Mouse (Mus musculus): Measurements from ENCODE around the gene Brsk2. TPM values are rescaled to one million over a fixed set of nuclear protein-coding genes. Genes with fewer than 3 reads are reported as not detected.

Brsk2 gene
- polyA plus RNA-seq, 1 experiment from 2014 or later = not detected

DNA sequence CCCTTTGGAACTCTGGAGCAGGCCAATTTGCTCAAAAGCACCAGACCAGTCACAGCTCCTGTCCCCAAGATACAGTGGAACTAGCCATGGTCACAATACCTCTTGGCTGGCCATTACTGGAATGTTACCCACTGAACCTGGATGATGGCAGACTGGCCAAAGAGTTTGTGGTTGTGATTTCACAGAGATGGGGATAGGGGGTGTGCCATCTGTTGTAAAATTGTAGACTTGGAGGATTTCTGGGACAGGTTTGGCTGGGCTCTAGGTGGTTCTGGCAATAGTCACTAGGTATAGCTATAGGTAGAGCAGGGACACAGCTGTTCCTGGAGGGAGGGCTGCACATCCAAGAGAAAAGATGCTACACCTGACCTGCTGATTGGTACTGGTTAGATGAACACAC, 2.0 kb upstream of the Brsk2 start:
- H3K27ac ChIP-seq = no peak overlapping the region
- H3K4me3 ChIP-seq (ENCODE audit: inconsistent target) = no peak overlapping the region
- H3K79me2 ChIP-seq (ENCODE audit: inconsistent target) = no peaks in the 10 kb centered on the region
- no peaks in the 10 kb centered on the region for H3K36me3 ChIP-seq (ENCODE audit: inconsistent target)

DNA sequence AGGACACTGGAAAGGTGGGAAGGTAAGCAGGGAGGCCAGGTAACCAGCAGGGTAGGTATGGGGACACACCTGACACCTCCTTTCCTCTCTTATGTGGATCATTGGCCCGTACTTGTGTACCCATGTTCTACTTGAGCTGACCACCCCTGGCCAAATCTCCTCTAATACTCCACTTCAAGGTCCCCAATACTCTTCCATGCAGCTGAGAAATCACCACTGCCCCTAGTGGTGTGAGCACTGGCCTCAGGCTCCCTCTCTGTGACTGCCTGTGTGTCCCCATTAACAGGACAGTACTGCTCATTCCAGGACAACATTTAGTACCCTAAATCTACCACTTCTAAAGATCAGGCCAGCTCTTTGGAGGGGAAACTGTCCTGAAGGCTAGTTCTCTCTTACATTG, 1.5 kb upstream of the Brsk2 start:
- H3K79me2 ChIP-seq (ENCODE audit: inconsistent target) = no peaks in the 10 kb centered on the region
- no peak overlapping the region for H3K4me3 ChIP-seq (ENCODE audit: inconsistent target)
- no peaks in the 10 kb centered on the region for H3K36me3 ChIP-seq (ENCODE audit: inconsistent target)
- 80% methylated on average over 1 of the region's 1 CpGs for WGBS (ENCODE audit: missing documents)
- no peak overlapping the region for H3K27ac ChIP-seq

DNA sequence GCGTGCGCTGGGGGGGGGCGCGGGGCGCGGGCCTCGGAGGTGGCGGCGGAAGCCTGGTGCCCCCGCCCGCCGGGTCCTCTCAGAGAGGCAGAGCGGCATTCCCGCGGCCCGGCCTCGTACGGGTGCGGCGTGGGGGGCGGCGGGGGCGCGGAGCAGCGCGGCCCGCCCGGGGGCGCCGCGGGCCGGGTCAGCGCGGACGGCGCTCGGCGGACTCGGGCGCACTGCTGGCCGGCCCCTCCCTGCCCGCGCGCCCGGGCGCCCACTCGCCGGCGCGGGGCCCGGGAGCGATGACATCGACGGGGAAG, 200 bp downstream of the Brsk2 start:
- H3K4me3 ChIP-seq (ENCODE audit: inconsistent target) = no peak overlapping the region

DNA sequence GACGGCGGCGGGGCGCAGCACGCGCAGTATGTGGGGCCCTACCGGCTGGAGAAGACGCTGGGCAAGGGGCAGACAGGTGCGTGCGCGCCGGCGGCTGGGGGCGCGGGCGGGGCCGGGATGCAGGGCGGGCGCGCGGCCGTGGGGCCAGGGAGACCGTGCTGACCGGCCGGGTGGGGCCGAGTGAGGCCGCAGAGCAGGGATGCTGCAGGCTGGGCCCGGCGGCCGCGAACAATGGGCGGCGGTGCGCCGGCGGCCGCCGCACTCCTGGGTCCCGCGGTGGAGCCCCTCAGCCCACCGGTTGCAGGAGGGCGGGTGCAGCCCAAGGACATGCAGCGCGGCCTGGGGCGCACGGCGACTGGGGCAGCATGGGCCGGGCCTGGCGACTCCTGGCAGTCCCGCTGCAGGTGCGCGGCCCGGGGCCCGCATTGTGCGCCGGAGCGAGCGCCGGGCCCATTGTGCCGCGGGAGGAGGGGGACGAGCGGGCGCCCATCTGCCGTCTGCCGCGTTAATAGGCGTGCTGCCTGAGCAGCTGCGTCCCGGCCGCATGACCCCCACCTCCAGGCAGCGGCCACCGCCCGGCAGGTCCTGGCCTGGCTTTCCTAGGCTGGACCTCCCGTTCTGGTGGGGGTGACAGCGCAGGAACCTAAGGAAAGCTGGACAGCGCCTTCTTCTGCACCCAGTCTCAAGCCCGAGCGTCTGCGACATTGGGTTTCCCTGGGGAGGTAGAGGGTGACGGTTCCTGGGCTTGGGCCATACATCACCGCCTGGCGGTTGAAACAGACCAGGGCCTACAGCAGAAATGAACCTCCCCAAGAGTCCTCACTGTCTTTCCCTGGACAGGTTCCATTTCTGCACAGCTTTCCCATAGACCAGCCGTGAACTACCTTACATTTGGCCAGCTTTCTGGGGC, 808 bp downstream of the Brsk2 start:
- Histone ChIP-seq H3K79me2 (ENCODE audit: inconsistent target) (no peaks in the 10 kb centered on the region), H3K4me3 (ENCODE audit: inconsistent target) (no peak overlapping the region), H3K36me3 (ENCODE audit: inconsistent target) (no peaks in the 10 kb centered on the region), H3K27ac (no peak overlapping the region)
- 3% methylated on average over 73 of the region's 84 CpGs for WGBS (ENCODE audit: missing documents)

More for the DNA sequence above, 200 bp downstream of the Brsk2 start:
- H3K79me2 ChIP-seq (ENCODE audit: inconsistent target) = no peaks in the 10 kb centered on the region
- 2% methylated on average over 44 of the region's 54 CpGs for WGBS (ENCODE audit: missing documents)
- H3K36me3 ChIP-seq (ENCODE audit: inconsistent target) = no peaks in the 10 kb centered on the region
- H3K27ac ChIP-seq = no peak overlapping the region

DNA sequence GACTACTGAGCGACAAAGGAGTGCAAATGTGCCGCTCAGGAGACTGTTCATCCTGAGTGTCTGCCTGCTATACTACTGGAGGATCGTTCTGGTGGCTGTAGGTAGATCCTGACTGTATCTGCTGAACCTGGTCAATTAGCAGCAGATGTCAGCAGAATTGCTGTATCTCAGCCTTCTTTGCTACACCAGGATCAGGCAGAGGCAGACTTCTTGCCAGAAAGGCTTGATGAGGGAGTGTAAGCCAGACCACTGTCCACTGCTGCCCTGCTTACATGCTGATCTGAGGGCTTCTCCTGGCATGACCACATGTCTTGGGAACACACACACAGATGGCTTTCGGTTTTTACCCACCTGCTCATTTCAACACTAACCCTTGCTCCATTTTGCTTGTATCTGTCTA, 2.3 kb downstream of the Brsk2 start:
- no peak overlapping the region for H3K4me3 ChIP-seq (ENCODE audit: inconsistent target)
- H3K36me3 ChIP-seq (ENCODE audit: inconsistent target) = no peaks in the 10 kb centered on the region
- no peak overlapping the region for H3K27ac ChIP-seq
- 89% methylated on average over 4 of the region's 4 CpGs for WGBS (ENCODE audit: missing documents)
- H3K79me2 ChIP-seq (ENCODE audit: inconsistent target) = no peaks in the 10 kb centered on the region

DNA sequence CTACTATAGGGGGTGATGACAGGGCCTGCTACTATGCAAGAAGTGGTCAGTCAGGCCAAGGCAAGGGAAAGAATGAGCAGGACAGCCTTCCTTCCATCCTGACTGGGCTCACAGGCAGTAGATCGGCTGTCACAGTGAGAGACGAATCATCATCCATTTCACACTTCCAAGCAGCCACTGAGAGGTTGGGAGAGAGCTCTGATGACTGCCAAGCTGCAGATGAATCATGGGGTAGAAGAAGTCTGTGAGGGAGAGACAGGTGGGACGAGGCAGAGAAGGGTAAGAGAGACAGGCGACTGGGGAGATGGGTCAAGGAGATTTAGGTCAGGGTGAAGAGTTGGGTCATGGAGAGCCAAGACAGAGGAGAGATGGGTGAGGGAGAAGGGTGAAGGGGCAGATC, 3.4 kb downstream of the Brsk2 start:
- no peak overlapping the region for H3K4me3 ChIP-seq (ENCODE audit: inconsistent target)
- 83% methylated on average over 4 of the region's 4 CpGs for WGBS (ENCODE audit: missing documents)
- no peaks in the 10 kb centered on the region for H3K79me2 ChIP-seq (ENCODE audit: inconsistent target)
- H3K36me3 ChIP-seq (ENCODE audit: inconsistent target) = no peaks in the 10 kb centered on the region
- H3K27ac ChIP-seq = no peak overlapping the region

DNA sequence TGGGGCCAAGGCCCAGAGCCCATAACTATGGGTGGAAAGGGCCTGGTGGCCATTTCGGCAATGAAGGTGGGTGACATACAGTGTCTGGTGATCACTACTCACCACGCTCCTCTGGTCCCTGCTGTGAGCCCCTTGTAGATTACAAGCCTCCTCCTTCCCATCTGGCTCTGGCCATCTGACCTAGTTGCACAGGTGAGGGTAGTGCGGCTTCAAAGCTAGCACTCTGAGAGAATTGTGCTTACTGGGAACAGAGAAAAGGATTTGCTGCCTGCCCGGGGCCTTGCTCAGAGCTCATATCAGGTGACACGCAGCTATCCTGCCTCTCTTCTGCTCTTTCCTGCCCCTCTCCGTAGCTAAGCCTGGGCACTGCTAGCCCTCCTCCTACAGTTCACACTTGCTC, 4.1 kb downstream of the Brsk2 start:
- WGBS (ENCODE audit: missing documents) = 71% methylated on average over 5 of the region's 6 CpGs
- Histone ChIP-seq H3K36me3 (ENCODE audit: inconsistent target) (no peaks in the 10 kb centered on the region), H3K79me2 (ENCODE audit: inconsistent target) (no peaks in the 10 kb centered on the region), H3K27ac (no peak overlapping the region), H3K4me3 (ENCODE audit: inconsistent target) (no peak overlapping the region)

DNA sequence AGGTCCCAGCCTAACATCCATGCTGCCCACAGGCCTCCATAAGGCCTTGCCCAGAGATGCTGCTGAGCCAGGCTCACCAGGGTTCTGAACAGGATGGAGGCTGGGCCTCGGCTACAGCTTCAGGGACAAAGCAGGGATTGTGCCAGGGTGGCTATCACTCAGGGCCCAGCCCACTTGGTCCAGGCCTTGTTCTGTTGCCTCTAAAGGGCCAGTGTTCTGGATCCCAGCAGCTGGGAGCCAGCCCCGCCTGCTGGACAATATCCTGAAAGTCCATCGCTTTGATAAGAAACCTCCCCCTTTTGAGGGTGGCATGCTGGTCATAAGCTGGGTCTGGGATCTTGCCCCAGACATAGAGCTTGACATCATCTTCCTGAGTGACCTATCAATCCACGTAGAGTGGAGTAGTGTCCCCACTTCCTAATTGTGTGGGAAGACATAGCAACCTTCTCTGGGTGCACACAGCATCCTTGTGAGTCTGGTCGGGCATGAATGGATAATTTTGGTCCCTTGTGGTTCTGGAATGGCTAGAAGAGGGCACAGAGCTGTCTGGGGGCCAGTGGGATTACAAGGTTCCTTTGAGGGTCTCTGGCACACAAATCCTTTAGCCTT, 6.1 kb downstream of the Brsk2 start:
- 81% methylated on average over 5 of the region's 5 CpGs for WGBS (ENCODE audit: missing documents)
- H3K79me2 ChIP-seq (ENCODE audit: inconsistent target) = no peaks in the 10 kb centered on the region
- H3K27ac ChIP-seq = no peak overlapping the region
- no peaks in the 10 kb centered on the region for H3K36me3 ChIP-seq (ENCODE audit: inconsistent target)
- H3K4me3 ChIP-seq (ENCODE audit: inconsistent target) = no peak overlapping the region

DNA sequence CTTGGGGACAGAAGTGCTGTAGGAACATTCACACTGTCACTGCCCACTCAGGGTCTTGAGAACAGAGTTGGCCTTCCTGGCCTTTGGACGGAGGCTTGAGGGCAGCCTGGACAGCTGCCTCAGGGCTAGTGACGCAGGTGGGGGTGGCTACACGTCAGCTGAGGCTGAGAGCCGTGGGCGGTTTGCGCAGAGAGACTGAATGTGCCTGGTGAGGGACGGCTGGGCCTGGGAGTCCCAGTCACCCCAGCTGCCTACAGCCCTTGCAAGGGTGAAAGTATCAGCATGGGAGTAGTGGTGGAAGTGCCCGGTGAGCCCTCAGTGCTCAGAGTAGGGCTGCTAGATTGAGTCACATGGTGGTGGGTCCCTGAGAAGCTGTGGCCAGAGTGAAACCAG, 6.6 kb downstream of the Brsk2 start:
- Histone ChIP-seq H3K36me3 (ENCODE audit: inconsistent target) (no peaks in the 10 kb centered on the region), H3K27ac (no peak overlapping the region), H3K4me3 (ENCODE audit: inconsistent target) (no peak overlapping the region), H3K79me2 (ENCODE audit: inconsistent target) (no peaks in the 10 kb centered on the region)
- 79% methylated on average over 8 of the region's 8 CpGs for WGBS (ENCODE audit: missing documents)

DNA sequence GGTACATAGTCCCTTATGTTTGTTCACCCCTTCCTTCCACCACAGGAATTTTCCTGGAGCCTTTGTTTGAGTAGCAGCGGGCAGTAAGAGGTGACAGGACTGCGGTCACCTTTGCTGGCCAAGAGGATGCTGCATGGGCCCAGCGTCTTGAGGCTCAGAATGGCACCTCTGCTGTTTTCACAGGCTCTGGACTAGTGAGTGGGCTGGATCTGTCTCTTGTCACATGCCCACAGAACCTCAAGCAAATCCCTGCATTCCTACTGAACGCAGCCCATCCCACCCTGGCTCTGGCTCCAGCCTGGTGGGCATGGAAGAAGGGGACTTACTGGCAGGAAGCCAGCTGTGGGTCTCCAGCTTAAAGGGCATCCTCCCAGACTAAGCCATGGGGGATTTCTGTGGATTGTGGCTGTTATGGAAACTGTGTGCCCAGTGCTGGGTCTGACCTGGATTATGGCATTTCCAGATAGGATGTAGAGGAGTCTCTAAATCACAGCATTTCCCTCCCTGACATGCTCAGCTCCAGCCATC, 8.0 kb downstream of the Brsk2 start:
- Histone ChIP-seq H3K27ac (no peak overlapping the region), H3K79me2 (ENCODE audit: inconsistent target) (no peaks in the 10 kb centered on the region), H3K36me3 (ENCODE audit: inconsistent target) (no peaks in the 10 kb centered on the region), H3K4me3 (ENCODE audit: inconsistent target) (no peak overlapping the region)
- WGBS (ENCODE audit: missing documents) = 87% methylated on average over 4 of the region's 4 CpGs

DNA sequence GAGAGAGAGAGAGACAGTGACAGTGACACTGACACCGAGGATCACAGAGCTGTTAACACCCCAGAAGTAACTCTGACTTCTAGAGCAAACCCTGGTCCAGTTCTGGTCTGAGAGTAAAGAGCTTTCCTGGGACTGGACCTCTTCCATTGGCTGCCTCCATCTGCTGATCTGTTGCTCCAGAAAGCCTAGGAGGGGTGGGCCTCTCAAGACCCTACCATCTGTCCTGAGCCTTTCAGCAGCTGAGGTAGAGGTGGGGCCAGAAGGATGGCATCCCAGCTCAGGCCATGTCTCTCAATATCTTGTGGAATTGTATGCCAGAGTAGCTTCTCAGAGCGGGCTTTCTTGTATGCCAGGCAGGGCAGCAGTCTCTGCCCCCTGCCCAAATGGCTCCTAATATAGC, 8.7 kb downstream of the Brsk2 start:
- no peak overlapping the region for H3K27ac ChIP-seq
- no peaks in the 10 kb centered on the region for H3K36me3 ChIP-seq (ENCODE audit: inconsistent target)
- no peak overlapping the region for H3K4me3 ChIP-seq (ENCODE audit: inconsistent target)
- H3K79me2 ChIP-seq (ENCODE audit: inconsistent target) = no peaks in the 10 kb centered on the region
- 71% methylated on average over 2 of the region's 2 CpGs for WGBS (ENCODE audit: missing documents)

DNA sequence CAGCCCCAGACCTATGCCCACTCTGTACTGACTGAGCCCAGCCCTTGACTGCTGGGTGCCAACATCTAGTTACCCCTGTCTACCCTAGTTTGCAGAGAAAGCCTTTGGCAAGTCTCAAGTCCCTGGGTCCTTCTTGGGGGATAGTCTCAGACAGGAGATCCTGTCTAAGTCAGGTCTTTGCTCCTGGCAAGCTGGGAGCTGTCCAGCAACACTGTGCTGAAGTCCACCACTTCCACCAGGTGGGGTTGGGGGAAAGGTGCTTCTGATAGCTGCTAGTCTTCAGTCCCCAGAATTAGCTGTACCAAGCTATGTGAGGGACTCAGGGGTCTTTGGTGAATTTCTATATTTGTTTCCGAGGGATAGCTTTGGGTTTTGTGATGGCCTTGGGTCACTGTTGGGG, 9.6 kb downstream of the Brsk2 start:
- Histone ChIP-seq H3K4me3 (ENCODE audit: inconsistent target) (no peak overlapping the region), H3K79me2 (ENCODE audit: inconsistent target) (no peaks in the 10 kb centered on the region), H3K27ac (no peak overlapping the region), H3K36me3 (ENCODE audit: inconsistent target) (no peaks in the 10 kb centered on the region)
- WGBS (ENCODE audit: missing documents) = 93% methylated on average over 1 of the region's 1 CpGs

DNA sequence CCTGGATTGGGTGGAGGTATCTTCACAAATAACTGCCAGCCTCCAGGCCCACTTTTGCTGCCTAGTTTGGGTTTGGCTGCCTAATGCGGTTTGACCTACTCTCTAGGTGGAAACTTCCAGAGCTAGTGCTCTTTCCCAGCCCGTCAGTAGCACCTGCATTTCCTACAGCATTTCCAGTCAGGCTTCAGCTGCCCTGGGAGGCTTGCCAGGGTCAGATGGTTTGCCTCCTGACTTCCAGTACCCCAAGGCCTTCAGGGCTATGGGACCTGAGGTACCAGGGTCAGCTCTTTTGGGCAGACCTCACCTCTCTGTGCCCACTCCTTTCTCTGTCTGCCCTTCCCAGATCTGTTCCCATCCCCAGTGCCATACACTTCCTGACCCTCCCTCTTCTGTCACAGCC, 11.4 kb downstream of the Brsk2 start:
- Histone ChIP-seq H3K36me3 (ENCODE audit: inconsistent target) (no peaks in the 10 kb centered on the region), H3K4me3 (ENCODE audit: inconsistent target) (no peak overlapping the region), H3K27ac (no peak overlapping the region), H3K79me2 (ENCODE audit: inconsistent target) (no peaks in the 10 kb centered on the region)
- 82% methylated on average over 2 of the region's 2 CpGs for WGBS (ENCODE audit: missing documents)

DNA sequence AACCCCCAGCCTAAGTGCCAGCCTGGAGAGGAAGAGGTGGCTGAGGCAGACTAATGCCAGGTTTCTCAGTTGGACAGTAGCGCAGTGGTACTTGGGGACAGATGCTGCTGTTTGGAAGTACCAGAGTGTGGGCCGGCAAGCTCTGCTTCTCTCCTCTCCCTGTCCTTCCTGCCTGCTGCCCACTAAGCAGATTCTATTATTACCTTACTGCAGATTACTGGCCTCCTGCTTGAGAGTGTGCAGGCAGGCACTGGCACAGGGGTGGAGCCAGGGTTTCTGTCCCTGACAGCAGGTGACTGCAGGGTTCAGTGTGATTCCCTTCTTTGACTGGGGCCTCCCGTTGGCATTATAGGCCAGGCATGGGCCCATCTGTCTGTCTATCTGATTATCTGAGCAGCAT, 11.9 kb downstream of the Brsk2 start:
- WGBS (ENCODE audit: missing documents) = 82% methylated on average over 3 of the region's 3 CpGs
- no peaks in the 10 kb centered on the region for H3K36me3 ChIP-seq (ENCODE audit: inconsistent target)
- no peak overlapping the region for H3K27ac ChIP-seq
- no peaks in the 10 kb centered on the region for H3K79me2 ChIP-seq (ENCODE audit: inconsistent target)
- H3K4me3 ChIP-seq (ENCODE audit: inconsistent target) = no peak overlapping the region

DNA sequence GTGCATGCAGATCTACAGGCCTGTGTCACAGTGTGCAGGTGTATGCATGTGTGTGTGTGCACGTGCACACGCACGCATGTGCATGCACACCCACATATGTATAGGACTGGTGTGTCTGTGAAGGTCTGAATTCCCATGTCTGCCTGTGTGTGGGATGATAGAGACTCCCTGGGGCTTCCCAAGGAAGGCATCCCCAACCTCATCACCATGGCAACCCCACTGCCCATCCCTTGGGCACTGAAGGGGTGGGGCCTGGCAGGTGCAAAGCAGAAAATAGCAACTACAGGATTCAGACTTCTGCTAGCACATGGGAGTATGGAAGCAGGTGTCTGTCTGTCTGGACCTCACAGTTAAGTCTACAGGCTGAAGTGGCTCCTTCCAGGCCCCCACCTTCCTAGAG, 13.0 kb downstream of the Brsk2 start:
- Histone ChIP-seq H3K79me2 (ENCODE audit: inconsistent target) (no peaks in the 10 kb centered on the region), H3K36me3 (ENCODE audit: inconsistent target) (no peaks in the 10 kb centered on the region), H3K27ac (no peak overlapping the region), H3K4me3 (ENCODE audit: inconsistent target) (no peak overlapping the region)
- 96% methylated on average over 3 of the region's 3 CpGs for WGBS (ENCODE audit: missing documents)

Measured in macrophage (primary cell).